Mouse (Mus musculus) gastrocnemius, adult 8-10 months (tissue): ENCODE measurements around the gene Stk11ip. TPM values are rescaled to one million over a fixed set of nuclear protein-coding genes. Genes with fewer than 3 reads are reported as not detected.
A peak's percentile ranks its signal among the peaks of the same experiment; 100 is the strongest.

ENCODE experiments used
- DNase-seq, 2 experiments: peaks; one replicate each; pipeline ENCODE4 v3.0.0; 2022; ENCODE audit warnings: low spot score in 2 of 2
- total RNA-seq, 4 experiments: library from RNA; stranded (reverse); gene quantifications; 2 replicates each; pipeline ENCODE4 v1.2.4; 2022

The Stk11ip gene
- total RNA-seq, 4 experiments from 2014 or later: 7.1 to 9.9 (median 8.8) TPM

DNA sequence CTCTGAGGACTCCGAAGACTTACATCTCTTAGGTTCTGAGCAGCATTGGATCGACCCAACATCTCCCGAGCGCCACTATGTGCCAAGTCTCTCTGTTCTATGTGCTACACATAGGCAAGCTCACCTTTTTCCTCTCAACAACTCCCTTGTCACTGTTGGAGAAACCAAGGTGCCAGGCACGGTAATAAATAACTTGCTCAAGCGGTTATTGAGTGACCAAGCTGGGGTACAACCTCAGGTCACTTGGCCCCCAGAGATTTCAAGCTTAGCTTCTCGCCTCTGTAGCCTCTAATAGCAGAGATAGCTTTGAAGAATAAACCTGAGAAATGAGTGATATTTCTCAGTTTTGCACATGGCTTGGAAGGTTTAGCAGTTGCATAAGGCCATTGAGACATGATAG is 20.2 kb downstream of the Stk11ip start:
- no peak for DNase-seq

DNA sequence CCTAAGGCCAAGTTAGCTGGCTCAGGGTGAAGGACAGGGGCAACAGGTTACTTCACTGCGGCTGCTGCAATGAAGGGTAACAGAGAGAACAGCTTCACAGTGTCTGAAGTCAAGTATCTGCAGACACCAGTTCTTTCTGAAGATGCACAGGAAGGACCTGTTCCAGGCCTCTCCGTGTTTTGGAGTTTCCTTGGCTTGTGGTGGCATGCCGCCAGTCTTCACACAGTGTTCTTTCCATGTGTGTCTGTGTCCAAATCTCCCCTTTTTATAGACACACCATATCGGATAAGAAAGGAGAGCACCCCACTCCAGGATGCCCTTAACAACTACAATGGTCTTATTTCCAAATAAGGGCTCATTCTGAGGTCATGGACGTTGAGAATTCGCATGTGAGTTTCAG is 23.0 kb downstream of the Stk11ip start:
- DNase-seq: no peak

DNA sequence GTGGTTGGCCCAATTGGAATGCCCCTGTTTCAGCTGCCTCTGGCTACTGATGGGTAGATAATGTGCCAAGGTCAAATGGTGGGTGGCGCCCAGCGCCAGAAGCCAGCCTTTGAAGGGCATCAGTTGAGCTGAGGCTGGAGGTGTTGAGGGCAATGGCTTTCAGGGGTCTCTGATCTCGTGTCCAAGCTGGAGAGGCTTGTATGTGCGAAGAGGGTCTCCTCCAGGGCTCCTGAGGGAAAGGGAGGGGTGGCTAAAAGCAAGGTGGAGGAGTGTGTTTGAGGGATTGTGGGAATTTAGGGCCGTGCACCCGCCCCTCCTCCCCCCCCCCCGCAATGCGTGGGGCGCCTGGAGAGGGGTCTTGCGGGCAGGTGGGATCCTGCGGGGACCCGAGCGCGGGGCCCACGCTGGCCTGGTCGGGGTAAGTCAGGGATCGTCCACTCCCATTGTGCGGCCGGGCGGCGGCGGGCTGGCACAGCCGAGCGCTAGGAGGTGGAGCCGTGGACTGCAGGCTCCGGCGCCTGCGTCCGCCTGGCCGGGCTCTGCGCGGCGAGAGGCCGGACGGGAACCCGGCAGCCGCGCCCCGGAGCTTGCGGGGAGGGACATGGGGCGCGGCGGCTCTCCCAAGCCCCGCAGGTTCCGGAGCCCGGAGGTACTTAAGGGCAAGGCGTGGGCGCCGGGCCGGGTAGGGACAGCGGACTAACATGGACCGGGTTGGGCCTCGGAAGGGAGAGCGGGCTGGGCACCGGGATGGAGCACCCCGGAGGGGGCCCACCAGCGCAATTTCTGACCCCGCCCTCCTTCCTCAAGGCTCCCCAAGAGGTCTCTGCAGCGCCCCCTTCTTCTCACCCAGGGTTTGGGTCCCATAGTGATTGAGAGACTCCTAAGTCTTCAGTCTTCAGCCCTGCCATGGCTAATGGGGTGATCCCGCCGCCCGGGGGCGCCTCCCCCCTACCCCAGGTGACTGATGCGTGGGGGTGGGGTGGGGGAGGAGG is 24.9 kb downstream of the Stk11ip start, which contains the start of gene Slc4a3:
Gene Slc4a3 (plus strand): TSS at position 302 of the 992 bp plus-strand sequence.
- DNase-seq: peak; percentile 33 to 44

DNA sequence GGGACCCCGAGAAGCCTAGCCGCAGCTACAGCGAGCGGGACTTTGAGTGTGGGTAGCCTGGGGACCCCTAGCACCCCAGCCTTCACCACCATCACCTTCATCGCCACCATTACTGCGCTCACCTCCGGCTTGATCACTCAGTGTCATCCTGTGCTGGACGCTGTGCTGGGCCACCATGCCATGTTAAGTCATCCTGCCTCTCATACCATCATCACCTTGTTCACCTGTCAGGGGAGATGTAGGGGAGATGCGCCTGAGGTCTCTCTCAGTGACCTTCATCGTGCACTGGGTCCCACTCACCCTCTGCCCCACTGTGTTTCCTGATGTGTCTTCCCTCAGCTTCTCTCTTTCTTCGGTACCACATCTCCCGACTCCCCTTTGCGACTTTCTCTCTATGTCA is 26.0 kb downstream of the Stk11ip start:
- DNase-seq: no peak

DNA sequence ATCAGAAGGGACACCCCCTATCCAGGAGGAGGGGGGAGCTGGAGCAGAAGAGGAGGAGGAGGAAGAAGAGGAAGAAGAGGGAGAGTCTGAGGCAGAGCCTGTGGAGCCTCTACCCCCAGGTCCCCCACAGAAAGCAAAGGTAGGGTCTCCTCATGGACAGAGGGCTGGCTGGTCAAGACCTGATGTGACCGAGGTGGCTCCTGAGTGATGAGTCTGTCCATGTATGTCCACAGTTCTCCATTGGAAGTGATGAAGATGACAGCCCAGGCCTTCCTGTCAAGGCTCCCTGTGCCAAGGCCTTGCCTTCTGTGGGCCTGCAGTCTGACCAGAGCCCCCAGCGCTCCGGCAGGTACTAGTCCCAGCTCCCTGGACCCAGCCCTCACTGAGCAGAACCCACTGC is 26.8 kb downstream of the Stk11ip start:
- no peak for DNase-seq

DNA sequence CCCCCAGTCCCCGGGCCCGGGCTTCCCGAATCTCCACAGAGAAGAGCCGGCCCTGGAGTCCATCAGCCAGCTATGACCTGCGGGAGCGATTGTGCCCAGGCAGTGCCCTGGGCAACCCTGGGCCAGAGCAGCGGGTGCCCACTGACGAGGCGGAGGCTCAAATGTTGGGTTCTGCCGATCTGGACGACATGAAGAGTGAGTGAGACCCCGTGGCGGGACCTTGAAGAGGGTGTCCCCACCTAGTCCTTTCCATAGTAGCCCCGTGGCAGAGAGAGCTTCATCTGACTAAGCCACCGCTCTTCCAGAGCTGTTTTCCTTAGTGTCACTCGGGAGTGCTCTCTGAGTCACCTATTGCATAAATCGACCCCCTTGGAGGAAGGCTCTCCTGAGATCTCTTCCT is 27.5 kb downstream of the Stk11ip start:
- DNase-seq: no peak

DNA sequence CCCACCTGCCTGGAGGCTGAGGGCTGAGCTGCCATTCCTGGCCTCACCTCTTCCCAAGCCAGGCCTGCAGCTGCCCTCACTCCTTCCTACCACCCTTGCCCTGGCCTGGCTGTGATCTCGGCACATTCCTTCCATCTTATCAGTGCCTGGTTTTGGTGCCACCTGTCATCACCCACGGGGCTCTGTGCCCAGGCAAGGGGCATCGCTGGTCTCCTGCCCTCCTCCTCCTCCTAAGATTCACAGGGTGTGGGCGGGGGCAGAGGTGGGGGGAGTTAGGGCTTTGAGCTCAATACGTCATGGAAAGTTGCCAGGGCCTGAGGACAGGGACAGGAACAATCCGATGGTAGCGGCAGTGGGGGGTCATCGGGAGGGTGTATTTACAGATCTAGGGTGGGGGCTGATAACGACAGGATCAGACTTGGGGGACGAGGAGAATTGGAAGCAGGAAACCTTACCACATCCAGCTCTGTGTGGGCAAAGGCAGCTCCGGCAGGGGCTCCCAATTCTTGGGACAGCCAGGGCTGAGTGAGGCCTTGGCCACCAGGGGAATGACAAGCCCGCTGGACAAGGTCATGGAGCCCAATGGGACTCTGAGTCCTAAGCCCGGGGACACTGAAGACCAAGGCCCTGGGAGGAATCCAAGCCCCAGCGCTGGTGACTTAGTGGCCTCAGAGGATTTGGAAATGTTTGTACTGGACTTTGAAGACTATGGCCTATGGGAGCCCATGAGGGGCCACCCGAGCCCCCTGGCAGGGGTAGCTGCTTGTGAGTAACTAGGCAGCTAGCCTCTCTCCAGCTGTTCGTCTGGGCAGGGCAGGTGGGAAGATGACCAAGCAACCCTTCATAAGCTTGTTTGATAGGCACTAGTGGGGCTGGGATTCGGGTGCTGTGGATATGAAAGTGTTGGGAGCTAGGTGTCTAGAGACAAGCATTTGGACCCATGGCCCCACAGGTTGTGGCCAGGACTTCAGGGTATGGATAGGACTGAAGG is 28.3 kb downstream of the Stk11ip start:
- DNase-seq: no peak

DNA sequence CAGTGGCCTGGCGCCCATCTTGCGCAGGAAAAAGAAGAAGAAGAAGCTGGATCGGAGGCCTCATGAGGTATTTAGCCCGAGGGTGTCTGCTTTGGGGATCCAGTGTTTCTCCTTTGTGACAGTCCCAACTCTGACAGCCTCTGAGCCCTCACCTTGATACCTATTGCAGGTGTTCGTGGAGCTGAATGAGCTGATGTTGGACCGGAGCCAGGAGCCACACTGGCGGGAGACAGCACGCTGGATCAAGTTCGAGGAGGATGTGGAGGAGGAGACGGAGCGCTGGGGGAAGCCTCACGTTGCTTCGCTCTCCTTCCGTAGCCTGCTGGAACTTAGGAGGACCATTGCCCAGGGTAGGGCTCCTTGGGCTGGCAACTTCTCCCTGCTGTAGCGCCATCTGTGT is 29.3 kb downstream of the Stk11ip start:
- no peak for DNase-seq

DNA sequence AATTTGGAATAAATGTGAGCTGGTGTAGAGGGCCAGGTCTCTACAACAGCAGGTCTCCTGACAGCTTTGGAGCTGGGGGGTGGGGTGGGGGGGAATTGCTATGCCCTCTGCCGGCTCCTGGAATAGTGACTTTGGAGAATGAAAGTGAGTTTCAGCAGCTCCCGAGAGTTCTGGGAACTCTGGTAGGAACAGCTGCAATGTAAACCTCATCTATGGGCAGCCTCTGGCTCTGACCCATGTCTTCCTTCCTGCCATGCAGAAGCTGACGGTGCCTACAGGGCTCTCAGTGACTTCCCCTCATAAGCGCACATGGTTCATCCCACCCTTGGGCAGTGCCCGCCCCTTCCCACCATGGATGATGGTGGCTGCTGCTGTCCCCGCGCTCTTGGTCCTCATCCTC is 34.4 kb downstream of the Stk11ip start:
- DNase-seq: no peak

DNA sequence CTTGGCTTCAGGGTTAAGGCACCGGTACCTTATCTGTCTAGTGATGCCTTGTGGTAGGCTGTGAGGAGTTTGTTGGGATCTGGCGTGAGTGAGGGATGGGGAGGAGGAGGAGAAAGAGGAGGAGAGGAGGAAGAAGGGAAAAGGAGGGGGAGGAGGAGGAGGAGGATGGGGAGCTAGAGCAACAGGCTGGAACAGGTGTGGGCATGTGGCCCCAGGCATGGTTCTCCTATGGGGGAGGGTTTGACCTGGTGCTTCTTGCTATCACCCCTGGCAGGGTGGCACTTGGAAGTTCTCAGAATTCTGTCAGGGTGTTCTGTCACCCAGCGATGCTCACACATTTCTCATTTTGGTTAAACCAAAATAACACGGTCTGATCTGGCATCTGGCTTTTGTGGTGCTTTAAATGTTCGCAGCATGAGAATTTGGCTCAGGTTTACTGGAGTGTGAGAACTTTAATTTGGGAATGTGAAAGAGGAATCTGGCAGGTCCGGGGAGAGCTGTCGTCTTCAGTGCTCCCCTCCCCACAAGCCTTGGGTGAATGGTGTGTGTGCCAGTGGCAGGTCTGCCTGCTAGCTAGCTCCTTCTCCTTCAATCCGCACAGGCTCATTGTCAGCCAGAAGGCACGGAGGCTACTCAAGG is 34.9 kb downstream of the Stk11ip start:
- DNase-seq: no peak

DNA sequence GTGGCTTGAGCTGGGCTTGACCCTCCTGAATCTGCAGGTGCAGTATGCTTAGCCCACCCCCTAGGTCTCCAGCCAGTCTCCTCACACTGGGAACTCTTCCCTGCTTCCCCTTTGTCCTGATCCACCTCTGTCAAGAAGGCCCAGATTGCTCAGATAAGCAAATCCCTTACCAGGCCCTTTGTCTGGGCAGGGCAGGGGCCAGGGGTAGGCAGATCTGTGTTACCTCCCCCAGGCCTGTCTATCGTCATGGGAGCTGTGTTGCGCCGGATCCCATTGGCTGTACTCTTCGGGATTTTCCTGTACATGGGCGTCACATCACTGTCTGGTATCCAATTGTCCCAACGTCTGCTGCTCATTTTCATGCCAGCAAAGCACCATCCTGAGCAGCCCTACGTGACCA is 35.7 kb downstream of the Stk11ip start:
- no peak for DNase-seq

DNA sequence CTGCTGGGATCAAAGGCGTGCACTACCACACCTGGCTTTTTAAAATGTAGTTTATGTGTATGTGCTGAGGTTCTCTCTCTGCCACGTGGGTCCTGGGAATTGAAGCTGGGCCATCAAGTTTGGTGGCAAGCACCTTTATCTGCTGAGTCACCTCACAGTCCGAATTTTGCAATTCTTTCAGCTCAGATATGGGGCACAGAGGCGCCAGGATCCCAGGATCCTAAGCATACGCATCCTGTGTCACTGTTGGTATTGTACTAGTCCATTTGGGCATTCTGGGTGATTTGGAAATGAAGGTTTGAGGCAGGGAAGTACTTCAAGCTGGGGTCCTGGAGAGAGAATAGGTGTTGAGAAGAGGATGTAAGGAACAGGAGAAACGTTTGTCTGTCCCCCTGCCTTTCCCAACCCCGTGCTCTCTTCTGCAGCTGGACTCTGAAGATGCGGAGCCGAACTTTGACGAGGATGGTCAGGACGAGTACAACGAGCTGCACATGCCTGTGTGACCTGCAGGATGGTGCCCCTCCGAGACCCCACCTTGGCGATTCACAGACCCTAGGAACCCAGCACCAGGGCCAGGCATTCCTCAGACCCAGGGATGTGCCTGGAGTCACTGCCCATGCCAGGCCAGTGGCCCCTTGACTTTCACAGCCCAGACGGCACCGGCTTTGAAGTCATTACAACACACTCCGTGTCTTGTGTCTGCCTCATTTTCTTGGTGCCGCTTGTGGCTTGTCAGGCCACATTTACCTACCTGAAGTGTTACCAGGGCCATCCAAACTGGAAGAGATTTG is 37.3 kb downstream of the Stk11ip start:
- DNase-seq: no peak

DNA sequence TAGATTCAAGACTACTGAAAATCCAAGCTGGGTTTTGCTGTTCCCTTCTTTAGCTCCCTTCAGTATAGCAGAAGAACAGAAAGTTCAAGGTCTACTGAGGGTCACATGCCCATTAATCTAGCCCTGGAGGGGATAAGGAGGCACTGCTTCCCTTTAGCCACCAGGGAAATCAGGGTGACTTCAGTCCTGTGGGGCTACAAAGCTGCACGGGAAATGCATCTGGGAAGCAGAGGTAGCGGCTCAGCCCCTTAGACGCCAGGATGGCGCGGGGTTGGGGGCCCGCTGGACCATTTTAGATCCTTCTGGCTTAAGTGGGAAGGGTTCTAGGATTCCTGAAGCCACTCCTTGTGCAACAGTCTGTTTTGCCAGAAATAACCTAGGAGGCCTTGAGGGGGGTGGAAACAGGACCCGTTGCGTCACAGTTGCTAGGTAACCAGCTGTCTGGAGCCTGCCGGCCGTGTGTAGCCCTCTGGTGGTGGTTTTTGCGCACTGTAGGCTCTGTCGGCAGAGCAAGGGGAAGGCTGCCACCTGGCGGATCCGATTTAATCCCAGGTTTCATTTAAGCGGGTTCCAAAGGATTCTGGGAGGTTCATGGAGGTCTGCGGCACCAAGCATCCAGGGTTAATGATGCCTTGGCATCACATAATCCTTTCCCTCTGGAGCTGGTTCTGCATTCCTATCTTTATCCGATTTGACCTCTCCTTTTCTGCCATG is 38.0 kb downstream of the Stk11ip start:
- peak; percentile 87 to 93 for DNase-seq

DNA sequence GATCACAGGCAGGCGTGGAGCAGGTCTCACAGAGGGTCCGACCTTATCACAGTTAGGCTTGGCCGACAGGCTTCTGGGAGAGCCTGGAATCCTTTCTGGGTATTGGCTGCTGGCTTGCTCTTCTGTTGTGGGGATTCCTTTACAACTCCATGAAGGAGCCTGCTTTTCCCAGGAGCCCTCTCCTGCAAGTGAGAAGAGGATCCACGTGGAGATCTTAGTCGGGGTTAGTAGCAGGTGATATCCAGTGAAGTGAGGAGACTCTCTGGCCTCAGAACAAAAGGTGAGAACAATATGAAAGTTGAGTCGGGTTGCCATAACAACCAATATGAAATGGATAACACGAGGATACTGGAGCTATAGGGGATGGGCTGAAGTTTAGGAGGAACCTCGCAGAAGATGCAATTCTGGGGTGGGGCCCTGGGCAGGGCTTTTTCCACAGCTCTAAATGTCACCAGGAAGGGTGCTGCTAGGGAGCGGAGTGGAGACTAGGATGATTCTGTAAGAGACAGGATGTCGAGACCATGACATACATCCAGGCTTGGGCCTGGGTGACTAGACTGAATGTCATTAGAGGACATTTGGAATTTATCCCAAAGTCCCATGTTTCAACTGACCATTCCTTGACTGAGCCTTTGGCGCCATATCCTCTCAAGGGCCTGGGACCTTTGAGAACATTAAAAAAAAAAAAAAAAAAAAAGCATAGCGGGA is 39.0 kb downstream of the Stk11ip start:
- no peak for DNase-seq

DNA sequence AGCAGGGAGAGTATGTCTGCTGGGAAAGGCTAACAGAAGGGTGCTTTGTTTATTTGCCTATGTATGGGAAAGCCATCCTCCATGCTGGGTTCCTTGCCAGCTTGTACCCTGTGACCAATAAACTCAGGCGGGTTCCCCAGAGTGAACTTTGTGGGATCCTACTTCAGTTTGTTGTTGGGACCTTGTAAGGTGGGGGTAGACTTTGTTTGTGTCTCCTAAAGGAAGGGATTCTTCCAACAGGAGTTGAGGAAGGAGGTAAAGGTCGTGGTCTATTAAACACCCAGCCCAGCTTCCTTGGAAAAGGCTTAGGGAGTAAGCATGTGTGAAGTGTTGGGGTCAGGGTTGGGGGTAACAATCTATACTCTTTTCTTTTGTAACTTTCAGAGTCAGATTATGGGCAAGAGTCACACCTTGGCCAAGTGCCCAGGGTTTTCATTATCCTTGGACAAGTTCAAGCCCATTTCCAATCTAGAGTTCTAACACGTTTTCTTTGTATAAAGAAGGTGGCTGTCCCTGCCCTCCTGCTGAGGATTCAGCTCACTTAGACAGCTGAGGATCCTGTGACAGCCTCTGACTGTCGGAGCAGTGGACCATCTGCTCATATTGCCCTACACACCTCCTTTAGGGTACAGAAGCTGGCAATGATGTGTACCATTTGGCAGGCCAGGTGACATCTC is 40.0 kb downstream of the Stk11ip start:
- no peak for DNase-seq

DNA sequence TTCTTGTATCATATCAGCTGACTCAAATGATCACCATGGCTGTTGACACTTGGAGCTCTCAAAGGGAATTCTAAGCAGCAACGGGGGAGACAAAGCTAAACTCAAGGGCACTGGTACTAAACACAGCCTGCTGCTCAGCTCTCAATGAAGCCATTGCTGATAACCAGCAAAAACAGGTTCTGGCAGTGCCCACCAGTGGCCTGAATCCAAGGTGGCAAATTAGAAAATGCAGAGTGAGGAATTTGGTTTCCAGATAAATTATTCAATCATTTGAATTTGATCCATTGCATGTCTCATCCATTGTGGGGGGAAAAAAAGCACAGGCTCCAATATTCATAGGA is 40.5 kb downstream of the Stk11ip start:
- no peak for DNase-seq

DNA sequence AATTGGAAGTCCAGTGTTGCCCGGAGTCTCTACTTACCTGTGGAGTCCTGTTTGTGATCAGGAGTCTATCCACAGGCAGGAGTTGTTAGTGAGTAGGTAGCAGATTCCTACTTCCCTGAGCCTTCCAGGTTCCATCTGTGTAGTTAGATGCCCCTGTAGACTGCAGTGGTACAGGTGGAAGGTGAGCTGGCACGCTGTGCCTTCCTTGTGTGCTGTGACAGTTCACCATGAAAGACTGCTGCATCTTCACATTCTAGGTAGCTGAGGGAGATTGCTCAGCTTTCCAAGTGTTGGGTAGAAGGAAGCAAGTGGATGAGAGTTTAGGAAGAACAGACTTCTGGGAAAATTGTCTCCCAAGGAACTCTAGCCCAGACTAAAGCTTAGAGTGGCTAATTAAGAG is 42.8 kb downstream of the Stk11ip start:
- DNase-seq: no peak

DNA sequence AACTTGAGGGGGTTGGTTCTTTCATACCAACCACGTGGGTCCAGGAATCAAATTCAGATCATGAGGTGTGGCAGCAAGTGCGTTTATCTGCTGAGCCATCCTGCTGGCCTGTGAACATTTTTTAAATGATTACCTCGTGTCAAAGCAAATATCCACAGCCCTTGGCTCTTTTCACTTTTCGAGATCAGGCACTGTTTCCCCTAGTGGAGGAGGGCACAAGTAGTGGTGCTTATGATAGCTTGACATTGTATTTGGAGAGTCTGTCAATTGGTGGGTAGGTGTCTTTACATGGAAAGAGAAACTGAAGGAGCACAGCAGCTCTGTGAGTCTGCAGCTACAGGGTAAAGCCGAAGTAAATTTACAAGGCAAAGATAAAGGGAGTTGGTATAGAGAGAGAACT is 43.6 kb downstream of the Stk11ip start:
- DNase-seq: no peak

DNA sequence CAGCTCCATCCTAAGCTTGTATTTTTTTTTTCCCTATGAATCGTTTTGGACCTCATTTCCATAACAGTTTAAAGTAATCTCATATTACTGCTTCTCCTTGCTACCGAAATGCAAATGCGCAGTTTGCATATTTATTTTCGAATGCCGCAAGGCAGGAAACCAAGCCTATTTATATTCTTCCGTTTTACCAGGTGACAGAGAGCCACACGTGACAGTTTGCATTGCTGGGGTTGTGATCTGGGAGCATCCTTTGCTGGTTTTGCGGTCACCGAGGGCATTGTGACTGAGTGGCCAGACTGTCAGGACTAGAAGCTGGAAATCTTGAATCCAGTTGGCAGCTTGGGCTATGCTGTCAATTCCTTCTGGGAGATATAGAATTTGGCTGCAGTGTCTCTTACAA is 44.3 kb downstream of the Stk11ip start:
- no peak for DNase-seq
